Mouse (Mus musculus): Measurements from ENCODE around the gene Kcnj14. TPM values are rescaled to one million over a fixed set of nuclear protein-coding genes. Genes with fewer than 3 reads are reported as not detected.

Gene Kcnj14
- polyA plus RNA-seq, 1 experiment from 2014 or later = 0.12 TPM

DNA sequence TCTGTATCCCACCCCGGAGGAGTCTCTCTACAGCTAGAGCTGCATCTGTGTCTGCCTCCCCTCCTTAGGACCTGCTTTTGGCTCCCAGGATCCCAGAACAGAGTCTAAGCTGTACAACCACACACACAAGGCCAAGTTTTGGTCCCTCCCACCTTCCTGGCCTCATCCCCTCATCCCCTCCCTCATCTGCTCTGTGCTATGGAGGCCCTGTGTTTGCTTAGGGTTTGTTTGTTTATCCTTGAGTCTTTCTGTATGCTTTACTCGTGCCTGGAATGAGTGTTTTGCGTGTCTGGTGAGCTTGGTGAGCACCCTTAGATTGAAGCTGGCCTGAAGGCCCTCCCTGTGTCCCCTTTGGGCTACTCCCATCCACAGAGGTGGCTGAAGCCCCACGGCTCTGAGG lies 34.4 kb upstream of the Kcnj14 start:
- Histone ChIP-seq H3K9ac (no peak overlapping the region), H3K27ac (no peak overlapping the region), H3K4me2 (no peak overlapping the region), H3K9me3 (replicated peaks) (no peaks in the 10 kb centered on the region), H3K27me3 (peaks cover 74% of the 10 kb centered on the region), H3K4me3 (replicated peaks) (no peak overlapping the region), H3K36me3 (no peaks in the 10 kb centered on the region), H3K4me1 (replicated peaks) (peaks cover 10% of the 10 kb centered on the region)
- no peak for ATAC-seq (ENCODE audit: low read depth)
- WGBS (ENCODE audit: insufficient replicate concordance) = 38% methylated on average over 4 of the region's 4 CpGs
- DNase-seq = no peak

DNA sequence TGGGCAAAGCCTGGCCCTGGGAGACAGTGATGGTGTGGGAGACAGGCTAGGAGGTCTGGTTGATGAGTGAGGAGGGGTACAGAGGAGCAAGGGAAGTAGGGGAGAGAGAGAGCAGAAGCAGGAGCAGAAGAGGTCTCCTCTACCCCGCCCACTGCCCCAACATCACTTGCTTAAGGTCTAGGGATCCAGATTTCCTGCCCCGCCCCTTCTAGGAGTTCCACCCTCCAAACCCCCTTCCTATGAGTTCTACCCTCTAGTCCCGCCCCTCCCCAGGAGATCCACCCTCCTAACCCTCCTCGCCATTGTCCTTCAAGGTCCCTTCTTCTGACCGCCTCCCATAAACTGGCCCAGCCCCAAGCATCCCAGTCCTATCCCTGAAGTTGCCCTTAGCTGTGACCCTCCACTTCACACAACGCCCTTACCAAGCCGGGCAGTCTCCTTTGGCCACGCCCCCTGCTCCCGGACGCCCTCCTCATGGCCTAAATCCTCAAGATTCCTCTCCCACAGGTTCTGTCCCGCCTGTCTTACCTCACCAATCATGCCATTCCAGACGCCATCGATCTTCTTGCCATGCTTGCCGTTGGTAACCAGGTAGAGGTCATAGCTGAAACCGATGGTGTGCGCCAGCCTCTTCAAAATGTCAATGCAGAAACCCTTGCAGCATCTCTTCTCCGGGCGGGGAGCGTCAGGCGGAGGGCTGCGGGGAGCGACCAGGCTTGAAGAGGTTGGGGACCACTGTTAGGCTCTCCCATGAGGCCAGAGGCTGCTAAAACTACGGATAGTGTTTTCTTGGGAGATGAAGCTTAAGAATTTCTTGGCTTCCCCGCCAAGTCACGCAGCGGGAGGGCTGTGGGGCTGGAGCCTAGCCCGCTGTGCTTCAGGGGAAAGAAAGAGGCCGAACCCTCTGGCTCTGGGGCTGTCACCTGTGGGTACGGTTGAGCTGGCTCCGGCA lies 32.6 kb upstream of the Kcnj14 start:
- H3K9me3 ChIP-seq (replicated peaks) = no peaks in the 10 kb centered on the region
- H3K9ac ChIP-seq = no peak overlapping the region
- H3K27ac ChIP-seq = no peak overlapping the region
- H3K4me3 ChIP-seq (replicated peaks) = peak overlapping the region; percentile 32
- H3K4me1 ChIP-seq (replicated peaks) = peaks cover 10% of the 10 kb centered on the region
- no peak for DNase-seq
- WGBS (ENCODE audit: insufficient replicate concordance) = 3% methylated on average over 30 of the region's 30 CpGs
- peak overlapping the region; percentile 51 for H3K4me2 ChIP-seq
- ATAC-seq (ENCODE audit: low read depth) = no peak
- peaks cover 67% of the 10 kb centered on the region for H3K27me3 ChIP-seq
- no peaks in the 10 kb centered on the region for H3K36me3 ChIP-seq

DNA sequence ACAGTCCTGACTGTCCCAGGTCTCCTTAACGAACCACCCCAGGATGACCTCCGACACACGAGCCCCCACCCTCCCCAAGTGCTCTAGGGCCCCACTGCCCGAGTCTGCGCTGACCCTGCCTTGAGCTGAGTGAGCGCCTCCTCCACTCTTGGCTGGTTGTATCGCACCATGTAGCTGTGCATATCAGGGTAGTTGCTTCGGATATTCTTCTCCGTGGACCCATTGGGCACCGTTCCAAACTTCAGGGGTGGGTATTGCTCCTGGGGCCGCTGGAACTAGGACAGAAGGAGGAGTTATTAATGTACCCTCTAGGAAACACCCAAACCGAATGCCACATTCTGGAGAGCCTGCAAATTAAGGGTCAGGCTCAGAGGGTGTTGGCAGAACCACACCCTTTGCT lies 28.5 kb upstream of the Kcnj14 start:
- 70% methylated on average over 12 of the region's 12 CpGs for WGBS (ENCODE audit: insufficient replicate concordance)
- DNase-seq (no peak), ATAC-seq (ENCODE audit: low read depth) (no peak)
- no peaks in the 10 kb centered on the region for H3K36me3 ChIP-seq
- H3K27ac ChIP-seq = no peak overlapping the region
- H3K4me2 ChIP-seq = no peak overlapping the region
- no peaks in the 10 kb centered on the region for H3K9me3 ChIP-seq (replicated peaks)
- H3K4me3 ChIP-seq (replicated peaks) = no peak overlapping the region
- peaks cover 45% of the 10 kb centered on the region for H3K27me3 ChIP-seq
- H3K9ac ChIP-seq = no peak overlapping the region
- H3K4me1 ChIP-seq (replicated peaks) = peaks cover 10% of the 10 kb centered on the region

- no peaks in the 10 kb centered on the region for H3K36me3 ChIP-seq
- no peak overlapping the region for H3K27ac ChIP-seq
- H3K4me3 ChIP-seq (replicated peaks) = no peak overlapping the region
- no peak overlapping the region for H3K9ac ChIP-seq
- H3K9me3 ChIP-seq (replicated peaks) = no peaks in the 10 kb centered on the region
- 46% methylated on average over 3 of the region's 3 CpGs for WGBS (ENCODE audit: insufficient replicate concordance)
- no peak overlapping the region for H3K4me2 ChIP-seq
- no peaks in the 10 kb centered on the region for H3K4me1 ChIP-seq (replicated peaks)
- no peak for DNase-seq
- peaks cover 25% of the 10 kb centered on the region for H3K27me3 ChIP-seq
- ATAC-seq (ENCODE audit: low read depth) = no peak
Measured at GRCm38 (mm10) chr7:45850661-45851060, 26.1 kb upstream of the Kcnj14 start.

GRCm38 (mm10) chr7:45848447-45849027 lies 24.0 kb upstream of the Kcnj14 start:
- H3K9me3 ChIP-seq (replicated peaks) = no peaks in the 10 kb centered on the region
- H3K4me2 ChIP-seq = no peak overlapping the region
- no peak overlapping the region for H3K27ac ChIP-seq
- H3K4me1 ChIP-seq (replicated peaks) = no peaks in the 10 kb centered on the region
- H3K4me3 ChIP-seq (replicated peaks) = no peak overlapping the region
- ATAC-seq (ENCODE audit: low read depth) = no peak
- no peak overlapping the region for H3K9ac ChIP-seq
- H3K36me3 ChIP-seq = no peaks in the 10 kb centered on the region
- DNase-seq = no peak
- 35% methylated on average over 6 of the region's 6 CpGs for WGBS (ENCODE audit: insufficient replicate concordance)
- H3K27me3 ChIP-seq = peaks cover 27% of the 10 kb centered on the region

- Histone ChIP-seq H3K4me2 (no peak overlapping the region), H3K9ac (no peak overlapping the region), H3K36me3 (no peaks in the 10 kb centered on the region), H3K27ac (no peak overlapping the region), H3K27me3 (peaks cover 50% of the 10 kb centered on the region), H3K4me3 (replicated peaks) (no peak overlapping the region), H3K9me3 (replicated peaks) (no peaks in the 10 kb centered on the region), H3K4me1 (replicated peaks) (no peaks in the 10 kb centered on the region)
- 58% methylated on average over 10 of the region's 10 CpGs for WGBS (ENCODE audit: insufficient replicate concordance)
- no peak for ATAC-seq (ENCODE audit: low read depth)
- no peak for DNase-seq
Measured at GRCm38 (mm10) chr7:45842950-45843744, 18.6 kb upstream of the Kcnj14 start.

DNA sequence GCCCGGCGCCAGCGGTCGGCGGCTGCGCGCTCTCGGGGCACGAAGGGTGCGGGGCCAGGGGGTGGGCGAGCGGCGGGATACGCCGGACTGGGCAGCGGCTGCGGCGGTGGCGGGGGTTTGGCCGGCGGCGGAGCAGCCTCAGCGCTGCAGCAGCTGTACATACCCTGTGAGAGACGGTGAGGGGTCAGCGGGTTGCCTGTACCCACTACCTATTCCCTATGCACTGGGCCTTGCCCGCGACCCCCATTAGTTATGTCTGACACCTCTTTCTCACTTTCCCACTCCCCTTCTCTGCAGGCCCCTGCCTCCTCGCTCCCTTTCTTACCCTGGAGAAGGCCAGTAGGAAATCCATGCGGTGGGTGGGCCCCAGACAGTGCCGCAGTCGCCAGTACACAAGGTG lies 9.3 kb upstream of the Kcnj14 start:
- Histone ChIP-seq H3K4me3 (replicated peaks) (peak overlapping the region; percentile 43), H3K9me3 (replicated peaks) (no peaks in the 10 kb centered on the region), H3K4me2 (peak overlapping the region; percentile 47), H3K27me3 (peaks cover 68% of the 10 kb centered on the region), H3K27ac (no peak overlapping the region), H3K9ac (no peak overlapping the region), H3K36me3 (peaks cover 7% of the 10 kb centered on the region), H3K4me1 (replicated peaks) (peaks cover 36% of the 10 kb centered on the region)
- WGBS (ENCODE audit: insufficient replicate concordance) = 5% methylated on average over 31 of the region's 31 CpGs
- ATAC-seq (ENCODE audit: low read depth) (no peak), DNase-seq (no peak)

GRCm38 (mm10) chr7:45833148-45833790 lies 8.7 kb upstream of the Kcnj14 start:
- peaks cover 64% of the 10 kb centered on the region for H3K27me3 ChIP-seq
- peaks cover 36% of the 10 kb centered on the region for H3K4me1 ChIP-seq (replicated peaks)
- ATAC-seq (ENCODE audit: low read depth) = no peak
- no peak for DNase-seq
- H3K36me3 ChIP-seq = peaks cover 14% of the 10 kb centered on the region
- H3K4me3 ChIP-seq (replicated peaks) = peak overlapping the region; percentile 43
- H3K4me2 ChIP-seq = peak overlapping the region; percentile 47
- no peak overlapping the region for H3K27ac ChIP-seq
- 1% methylated on average over 80 of the region's 86 CpGs for WGBS (ENCODE audit: insufficient replicate concordance)
- H3K9me3 ChIP-seq (replicated peaks) = no peaks in the 10 kb centered on the region
- H3K9ac ChIP-seq = no peak overlapping the region

DNA sequence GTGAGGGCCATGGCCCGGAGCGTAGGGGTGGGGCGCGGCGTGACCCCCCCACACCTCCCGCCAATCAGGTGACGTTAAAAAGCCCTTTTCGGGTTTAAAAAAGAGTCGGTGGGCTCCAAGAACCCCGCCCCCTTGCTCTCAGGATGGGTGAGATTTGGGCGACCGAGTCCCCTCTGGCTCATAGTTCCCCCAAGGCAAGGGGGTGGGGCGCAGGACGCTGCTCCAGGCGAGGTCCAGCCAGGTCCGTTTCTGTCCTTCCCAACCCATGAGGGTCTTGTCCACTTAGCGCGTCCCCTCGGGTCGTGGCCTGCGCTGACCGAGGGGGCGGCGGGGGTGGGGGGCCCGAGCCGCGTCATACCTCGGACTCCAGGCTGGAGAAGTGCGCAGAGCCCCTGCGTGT lies 7.8 kb upstream of the Kcnj14 start:
- Histone ChIP-seq H3K4me1 (replicated peaks) (peaks cover 36% of the 10 kb centered on the region), H3K4me3 (replicated peaks) (peak overlapping the region; percentile 43), H3K36me3 (peaks cover 22% of the 10 kb centered on the region), H3K9me3 (replicated peaks) (no peaks in the 10 kb centered on the region), H3K27ac (no peak overlapping the region), H3K9ac (no peak overlapping the region), H3K27me3 (peaks cover 57% of the 10 kb centered on the region), H3K4me2 (peak overlapping the region; percentile 47)
- no peak for ATAC-seq (ENCODE audit: low read depth)
- WGBS (ENCODE audit: insufficient replicate concordance) = 11% methylated on average over 30 of the region's 30 CpGs
- no peak for DNase-seq

- 13% methylated on average over 5 of the region's 5 CpGs for WGBS (ENCODE audit: insufficient replicate concordance)
- DNase-seq (no peak), ATAC-seq (ENCODE audit: low read depth) (no peak)
- Histone ChIP-seq H3K4me1 (replicated peaks) (peaks cover 36% of the 10 kb centered on the region), H3K36me3 (peaks cover 35% of the 10 kb centered on the region), H3K4me2 (peak overlapping the region; percentile 81), H3K27ac (no peak overlapping the region), H3K4me3 (replicated peaks) (peak overlapping the region; percentile 80), H3K9me3 (replicated peaks) (no peaks in the 10 kb centered on the region), H3K27me3 (peaks cover 51% of the 10 kb centered on the region), H3K9ac (peak overlapping the region; percentile 77; the same call in 1 of the 2 replicates)
Measured at GRCm38 (mm10) chr7:45831128-45831525, 6.5 kb upstream of the Kcnj14 start.

Data from liver, embryonic 13.5 days (tissue).